Mouse (Mus musculus): Measurements from ENCODE around the gene Hoxd4.

Hoxd4 gene

GRCm38 (mm10) chr2:74704393-74704998 is 7.2 kb upstream of the Hoxd4 start, which contains the start of gene Hoxd8:
TSS of gene Hoxd8 (plus strand) at chr2:74704615.
- in situ Hi-C loops (cut with MseI, MboI), result loop anchor here (10.0 to 25.0 kb wide), 3 partner anchors 450 to 883 kb away; no protein-coding TSS in a partner anchor

- in situ Hi-C loops (cut with MseI, MboI), result loop anchor here (10.0 to 25.0 kb wide), 3 partner anchors 450 to 882 kb away; no protein-coding TSS in a partner anchor
Measured at GRCm38 (mm10) chr2:74704999-74705466, 6.7 kb upstream of the Hoxd4 start.

DNA sequence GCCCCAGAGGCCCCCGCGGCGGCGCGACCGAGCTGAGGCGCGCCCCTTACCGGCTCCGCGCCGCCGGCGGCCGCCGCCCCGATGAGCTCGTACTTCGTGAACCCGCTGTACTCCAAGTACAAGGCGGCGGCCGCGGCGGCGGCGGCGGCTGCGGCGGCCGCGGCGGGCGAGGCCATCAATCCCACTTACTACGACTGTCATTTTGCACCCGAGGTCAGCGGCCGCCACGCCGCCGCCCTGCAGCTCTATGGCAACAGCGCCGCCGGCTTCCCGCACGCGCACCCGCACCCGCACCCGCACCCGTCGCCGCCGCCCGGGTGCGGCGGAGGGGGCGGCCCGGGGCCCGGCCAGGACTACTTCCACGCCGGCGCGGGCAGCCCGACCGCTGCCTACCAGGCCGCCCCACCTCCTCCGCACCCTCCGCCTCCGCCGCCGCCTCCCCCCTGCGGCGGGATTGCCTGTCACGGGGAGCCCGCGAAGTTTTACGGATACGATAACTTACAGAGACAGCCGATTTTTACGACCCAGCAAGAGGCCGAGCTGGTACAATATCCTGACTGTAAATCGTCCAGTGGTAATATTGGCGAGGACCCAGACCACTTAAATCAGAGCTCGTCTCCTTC is 6.2 kb upstream of the Hoxd4 start:
- in situ Hi-C loops (cut with MseI, MboI), result loop anchor here (10.0 to 25.0 kb wide), 3 partner anchors 449 to 882 kb away; no protein-coding TSS in a partner anchor

DNA sequence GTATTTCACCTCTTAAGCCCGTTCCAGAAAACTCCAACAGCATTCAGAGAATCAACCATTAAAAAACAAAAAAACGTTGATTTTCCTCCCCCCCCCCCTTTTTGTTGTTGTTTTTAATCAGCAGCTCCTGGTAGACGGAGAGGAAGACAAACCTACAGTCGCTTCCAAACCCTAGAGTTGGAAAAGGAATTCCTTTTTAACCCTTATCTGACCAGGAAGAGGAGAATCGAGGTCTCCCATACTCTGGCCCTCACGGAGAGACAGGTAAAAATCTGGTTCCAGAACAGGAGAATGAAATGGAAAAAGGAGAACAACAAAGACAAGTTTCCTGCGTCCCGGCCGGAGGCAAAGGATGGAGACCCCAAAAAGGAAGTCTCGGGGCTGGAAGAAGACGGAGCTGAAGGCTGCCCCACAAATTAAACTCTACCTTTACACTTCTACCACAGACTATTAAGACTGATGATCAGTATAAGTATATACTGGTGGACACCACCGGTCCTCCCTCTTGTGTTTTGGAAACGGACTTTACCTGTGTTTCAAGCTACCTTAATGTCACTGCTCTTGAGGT is 5.3 kb upstream of the Hoxd4 start:
- in situ Hi-C loops (cut with MseI, MboI), result loop anchor here (10.0 to 25.0 kb wide), 3 partner anchors 448 to 881 kb away; no protein-coding TSS in a partner anchor

DNA sequence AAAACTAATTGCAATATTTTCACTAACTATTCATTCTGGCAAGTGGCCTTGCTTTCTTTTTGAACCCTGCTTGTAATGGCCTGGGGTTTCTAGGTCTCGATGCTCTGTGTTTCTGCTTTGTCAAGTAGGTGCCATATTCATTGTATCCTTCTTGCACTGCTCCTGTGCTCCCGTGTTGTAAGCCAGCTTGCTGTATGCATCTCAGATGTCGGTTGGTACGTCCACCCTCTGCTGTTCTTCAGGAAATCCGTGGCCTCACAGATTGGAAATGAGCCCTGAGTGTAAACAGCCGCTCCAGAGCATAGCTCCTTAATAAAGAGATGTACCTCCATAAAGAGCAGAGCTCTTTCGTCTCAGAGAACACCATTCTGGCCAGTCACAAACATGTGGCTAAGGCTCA is 4.1 kb upstream of the Hoxd4 start:
- in situ Hi-C loops (cut with MseI, MboI), result loop anchor here (10.0 to 25.0 kb wide), 3 partner anchors 447 to 880 kb away; no protein-coding TSS in a partner anchor

- in situ Hi-C loops (cut with MseI, MboI), result loop anchor here (10.0 to 25.0 kb wide), 3 partner anchors 446 to 879 kb away; no protein-coding TSS in a partner anchor
Measured at GRCm38 (mm10) chr2:74708676-74709075, 3.1 kb upstream of the Hoxd4 start.

GRCm38 (mm10) chr2:74709465-74710419 is 2.0 kb upstream of the Hoxd4 start:
- in situ Hi-C loops (cut with MseI, MboI), result loop anchor here (5.0 to 25.0 kb wide), 4 partner anchors 433 to 878 kb away; no protein-coding TSS in a partner anchor

DNA sequence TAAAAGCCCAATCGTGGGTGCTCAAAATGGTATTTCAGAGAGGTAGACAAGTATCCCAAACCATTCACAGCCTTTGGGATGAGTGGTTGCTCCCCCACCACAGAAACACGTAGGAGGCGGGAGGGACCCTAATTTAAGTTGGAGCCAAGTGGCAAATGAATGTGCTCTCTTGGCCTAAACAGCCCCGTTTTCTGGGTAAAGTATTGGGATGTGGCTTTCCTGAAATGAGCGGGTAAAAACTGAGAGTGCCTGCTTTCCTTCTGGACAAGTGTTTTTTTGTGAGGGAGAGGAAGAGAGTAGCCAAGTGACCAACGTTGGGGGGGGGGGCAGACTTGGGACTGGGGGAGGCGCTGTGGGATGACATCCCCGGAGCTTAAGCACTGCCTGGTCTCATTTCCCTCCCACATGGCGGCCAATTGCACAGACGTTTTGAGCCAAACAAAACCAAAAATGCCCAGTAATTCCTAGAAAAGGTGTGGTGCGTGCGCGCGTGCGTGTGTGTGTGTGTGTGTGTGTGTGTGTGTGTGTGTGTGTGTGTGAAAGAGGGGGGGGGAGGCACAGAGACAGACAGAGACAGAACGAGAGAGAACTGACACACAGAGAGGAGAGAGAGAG is 693 bp upstream of the Hoxd4 start:
- in situ Hi-C loops (cut with MseI, MboI), result loop anchor here (5.0 to 25.0 kb wide), 3 partner anchors 431 to 876 kb away; no protein-coding TSS in a partner anchor

DNA sequence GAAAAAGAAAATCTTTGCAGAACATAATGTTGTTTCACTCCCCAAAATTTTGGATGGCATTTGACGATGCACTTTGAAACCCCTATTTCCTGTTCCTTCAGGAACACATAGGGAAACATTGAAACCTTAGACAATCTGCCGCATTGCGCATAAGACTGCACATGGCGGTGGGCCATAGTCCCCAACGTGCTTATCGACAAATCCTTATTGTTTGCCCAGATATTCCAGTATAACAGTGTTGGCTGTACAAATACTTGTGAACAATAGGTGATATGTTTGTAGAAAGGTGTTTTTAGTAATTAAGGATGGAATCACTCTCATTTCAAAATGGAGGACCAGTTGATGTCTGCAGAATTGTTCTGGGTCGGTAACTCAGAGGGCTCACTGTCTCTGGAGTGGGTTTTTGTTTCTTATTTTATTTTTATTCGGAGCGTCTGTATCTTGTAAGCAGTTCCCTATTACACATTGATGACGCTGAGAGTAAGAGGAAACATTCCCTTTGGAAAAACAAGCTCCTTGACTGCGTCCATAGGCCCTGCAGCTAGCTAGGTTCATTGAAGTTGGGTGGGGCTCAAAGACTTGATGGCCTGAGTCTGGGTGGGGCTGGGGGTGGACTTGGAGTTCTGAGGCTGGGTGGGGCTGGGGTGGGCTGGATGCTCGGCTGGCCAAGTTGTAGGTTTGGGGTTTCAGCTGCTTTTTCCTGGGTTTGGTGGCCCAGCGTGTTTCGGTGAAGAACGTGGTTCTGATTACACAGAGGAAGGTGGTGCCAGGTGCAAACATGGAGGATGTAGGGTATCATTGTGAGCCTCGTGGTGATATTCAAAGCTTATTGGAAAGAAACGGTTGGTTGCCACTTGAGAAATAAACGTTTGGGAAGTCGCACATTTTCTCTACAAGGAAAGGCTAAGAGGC is 1.8 kb downstream of the Hoxd4 start:
- in situ Hi-C loops (cut with MseI, MboI), result loop anchor here (5.0 to 25.0 kb wide), 3 partner anchors 429 to 874 kb away; no protein-coding TSS in a partner anchor

DNA sequence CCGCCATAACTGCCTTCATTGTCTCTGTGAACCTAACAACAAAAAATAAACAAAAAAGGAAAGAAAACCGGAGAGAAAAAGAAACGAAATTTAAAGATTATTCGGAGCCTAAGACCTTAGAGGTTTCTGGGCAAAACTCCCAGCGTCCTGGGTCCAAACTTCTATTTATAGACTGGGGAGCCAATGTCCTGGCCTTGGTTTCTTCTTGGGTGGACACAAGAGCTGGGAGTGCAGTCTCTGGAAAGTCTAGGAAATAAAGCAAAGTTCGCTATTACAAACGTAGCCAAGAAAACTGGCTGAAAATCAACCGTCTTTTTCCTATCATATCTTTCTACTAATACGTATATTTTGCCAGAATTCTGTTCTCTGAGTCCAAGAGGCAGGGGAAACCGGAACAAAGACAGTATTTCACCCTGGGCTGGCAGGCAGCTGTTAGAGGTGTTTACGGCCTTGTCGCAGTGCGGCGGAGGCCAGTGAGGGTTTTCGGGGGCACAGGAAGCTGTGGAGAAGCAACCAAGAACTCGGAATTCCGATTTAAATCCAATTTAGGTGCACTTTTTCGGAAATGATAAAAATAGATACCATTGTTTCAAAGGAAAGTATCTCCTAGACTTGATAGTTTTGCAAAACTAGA is 2.5 kb downstream of the Hoxd4 start:
- in situ Hi-C loops (cut with MseI, MboI), result loop anchor here (5.0 to 25.0 kb wide), 3 partner anchors 428 to 873 kb away; no protein-coding TSS in a partner anchor

DNA sequence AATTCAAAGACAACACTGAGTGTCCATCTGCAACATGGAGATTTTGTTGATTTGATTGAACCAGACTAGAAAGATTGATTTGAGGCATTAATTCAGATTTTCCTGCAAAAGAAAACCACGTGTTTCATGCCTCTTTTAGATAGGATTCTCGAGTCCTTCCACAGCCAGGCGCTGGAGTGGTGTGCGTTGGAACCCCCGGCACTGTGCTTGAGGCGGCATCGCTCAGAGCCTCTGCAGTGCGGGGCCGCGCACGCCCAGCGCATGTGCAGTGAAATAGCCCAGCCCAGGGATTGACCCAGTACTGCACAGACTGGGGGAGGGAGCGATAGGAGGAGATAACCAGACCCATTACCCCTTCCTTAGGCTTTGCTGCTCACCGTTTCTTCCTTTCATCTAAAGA is 3.2 kb downstream of the Hoxd4 start:
- in situ Hi-C loops (cut with MseI, MboI), result loop anchor here (5.0 to 25.0 kb wide), 5 partner anchors 342 to 872 kb away; no protein-coding TSS in a partner anchor

DNA sequence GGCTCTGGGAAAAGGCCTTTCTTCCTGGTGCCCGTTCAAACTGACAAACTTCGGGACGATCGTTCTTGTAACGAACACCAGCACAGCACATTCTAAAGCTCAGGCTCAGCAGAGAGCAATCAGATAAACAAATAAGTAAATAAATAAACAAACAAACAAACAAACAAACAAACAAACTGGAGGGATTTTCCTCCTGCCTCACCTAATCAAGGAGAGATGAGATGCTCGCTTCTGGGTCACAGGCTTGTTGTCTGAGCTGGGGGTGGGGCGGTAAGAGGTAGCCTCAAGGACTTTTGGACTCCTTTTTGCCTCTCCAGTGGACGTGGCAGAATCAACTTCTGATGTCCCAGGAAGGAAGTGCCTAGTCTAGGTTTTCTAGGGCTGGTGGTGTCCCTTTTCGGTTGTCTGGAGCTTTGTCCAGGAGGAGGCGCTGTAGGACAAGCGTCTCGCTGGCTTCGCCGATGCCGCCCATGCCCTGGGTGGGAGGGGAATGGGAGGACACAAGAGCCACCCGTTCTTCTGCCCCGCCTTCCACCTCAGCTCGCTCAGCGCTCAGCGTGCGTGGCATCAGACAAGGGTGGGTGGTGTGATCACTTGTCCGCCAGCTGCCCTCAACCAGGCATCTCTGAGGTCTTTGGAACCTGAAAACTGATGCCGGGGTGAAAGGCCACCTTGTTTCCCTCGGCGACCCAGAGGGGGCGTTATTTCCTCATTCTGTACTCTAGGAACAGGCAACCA is 3.9 kb downstream of the Hoxd4 start:
- in situ Hi-C loops (cut with MseI, MboI), result loop anchor here (5.0 to 25.0 kb wide), 4 partner anchors 342 to 872 kb away; no protein-coding TSS in a partner anchor

DNA sequence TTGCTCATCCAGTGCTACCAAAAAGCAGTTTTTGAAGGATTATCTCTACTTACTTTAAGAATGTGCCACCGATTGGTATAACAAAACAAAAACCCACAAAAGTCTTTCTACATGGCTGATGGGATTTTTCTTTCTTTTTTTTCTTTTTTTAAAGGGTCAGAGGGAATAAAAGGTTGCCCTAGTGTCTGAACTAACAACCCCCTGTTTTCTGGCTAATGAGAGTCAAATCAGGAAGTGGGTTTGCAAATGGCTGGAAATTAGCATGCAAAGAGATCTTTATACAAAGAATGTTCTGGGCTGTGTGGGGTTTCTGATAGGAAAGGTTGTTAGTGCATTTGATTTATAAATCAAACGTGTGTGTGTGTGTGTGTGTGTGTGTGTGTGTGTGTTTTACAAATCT is 8.7 kb downstream of the Hoxd4 start:
- in situ Hi-C loops (cut with MseI, MboI), result loop anchor here (5.0 to 25.0 kb wide), 4 partner anchors 242 to 867 kb away; no protein-coding TSS in a partner anchor

GRCm38 (mm10) chr2:74720955-74721491 is 9.3 kb downstream of the Hoxd4 start:
- in situ Hi-C loops (cut with MseI, MboI), result loop anchor here (5.0 to 25.0 kb wide), 4 partner anchors 241 to 866 kb away; no protein-coding TSS in a partner anchor

- in situ Hi-C loops (cut with MseI, MboI), result loop anchor here (5.0 to 25.0 kb wide), 4 partner anchors 240 to 865 kb away; no protein-coding TSS in a partner anchor
Measured at GRCm38 (mm10) chr2:74721882-74722281, 10.2 kb downstream of the Hoxd4 start.

GRCm38 (mm10) chr2:74722949-74723348 is 11.2 kb downstream of the Hoxd4 start:
- in situ Hi-C loops (cut with MseI, MboI), result loop anchor here (5.0 to 25.0 kb wide), 4 partner anchors 239 to 864 kb away; no protein-coding TSS in a partner anchor
